8 mouse cellular contexts compared by ENCODE assay signal in genomic region chr1:75180105-75180590, GRCm38 (mm10). TPM values are rescaled to one million over a fixed set of nuclear protein-coding genes. Genes with fewer than 3 reads are reported as not detected.
DNase-seq lines count a peak whose midpoint lies in the region; ATAC-seq and TF ChIP-seq lines count a peak whose summit lies in the region.

Abcb6 (minus strand) TSS chr1:75180392.

- peaks cover 34% of the 10 kb centered on the region for H3K4me1 ChIP-seq in hindbrain, embryonic 10.5 days (replicated peaks)
- H3K4me1 ChIP-seq in lung, postnatal 0 days (ENCODE audit: insufficient read depth, low read depth, low read length), result no peaks in the 10 kb centered on the region; the same call in none of the 2 replicates

- TF ChIP-seq EP300 in lung, postnatal 0 days (IDR thresholded peaks at IDR 0.05), result no peak

- TF ChIP-seq CTCF in lung, postnatal 0 days (IDR thresholded peaks at IDR 0.05), result no peak

- peak; percentile 88 for DNase-seq in MEL-GATA-1-ER (ENCODE audit: extremely low read depth, low read depth)
- peak; percentile 78 for DNase-seq in cerebellum, adult 8-10 months
- peak; percentile 94 for DNase-seq in hindbrain, embryonic 10.5 days (ENCODE audit: low spot score)
- peak; percentile 95 for DNase-seq in layer of hippocampus, adult 9-11 months
- DNase-seq in lung, postnatal 0 days (ENCODE audit: low spot score), result peak; percentile 95
- peak; percentile 85 for DNase-seq in ovary, postnatal 36 days (ENCODE audit: low spot score)
- peak; percentile 84 for DNase-seq in thymus, postnatal 25 days

- peak within 1 kb of the TSS; percentile 88 for H3K27ac ChIP-seq in hindbrain, embryonic 10.5 days
- no peak within 1 kb of the TSS for H3K27ac ChIP-seq in lung, postnatal 0 days (ENCODE audit: low read length)

- H3K27me3 ChIP-seq in hindbrain, embryonic 10.5 days (ENCODE audit: insufficient read depth, poor library complexity, severe bottlenecking), result no peaks in the 10 kb centered on the region
- no peaks in the 10 kb centered on the region for H3K27me3 ChIP-seq in lung, postnatal 0 days (replicated peaks; ENCODE audit: insufficient read depth, low read length)

- peak within 1 kb of the TSS; percentile 73 for H3K4me3 ChIP-seq in hindbrain, embryonic 10.5 days
- peak within 1 kb of the TSS; percentile 52 for H3K4me3 ChIP-seq in lung, postnatal 0 days (ENCODE audit: low read depth, low read length)

- peaks cover 68% of the 10 kb centered on the region for H3K36me3 ChIP-seq in hindbrain, embryonic 10.5 days
- H3K36me3 ChIP-seq in lung, postnatal 0 days (ENCODE audit: insufficient read depth, low read length), result peaks cover 22% of the 10 kb centered on the region

- peak; percentile 92 for ATAC-seq in frontal cortex, adult (ENCODE audit: low TSS enrichment)
- ATAC-seq in lung, postnatal 0 days, result peak; percentile 95

- no peaks in the 10 kb centered on the region for H3K9me3 ChIP-seq in hindbrain, embryonic 10.5 days
- no peaks in the 10 kb centered on the region for H3K9me3 ChIP-seq in lung, postnatal 0 days (ENCODE audit: low read length)

- peak within 1 kb of the TSS; percentile 92 for H3K4me2 ChIP-seq in lung, postnatal 0 days (replicated peaks; ENCODE audit: low read depth, low read length)

- under 1% methylated on average over 31 of the region's 31 CpGs for WGBS in hindbrain, embryonic 10.5 days
- under 1% methylated on average over 31 of the region's 31 CpGs for whole genome bisulfite sequencing in lung, postnatal 0 days

- H3K9ac ChIP-seq in lung, postnatal 0 days (replicated peaks; ENCODE audit: low read depth), result peak within 1 kb of the TSS; percentile 29; the same call in 1 of the 2 replicates

RNA-seq across cellular contexts. Expression of gene Abcb6, which starts in this region (rescaled TPM):
- polyA plus RNA-seq in hindbrain, embryonic 10.5 days (2016; fragmentation: Nextera tagmentation; extraction: Ambion mirVana), result 32.6 and 35.7 TPM in 2 replicates
- 9.4 and 11.7 TPM in 2 replicates for polyA plus RNA-seq in lung, postnatal 0 days (2015; fragmentation: Nextera tagmentation; extraction: Ambion mirVana)
